Mouse (Mus musculus) megakaryocyte, embryonic 14.5 days (primary cell): Measurements from ENCODE around the gene Pdss2.

Experiments
- FLI1 ChIP-seq: IDR thresholded peaks from 2 replicates; pipeline ENCODE4 v1.6.1; 2012; ENCODE audit warnings: low read length, inconsistent platforms, mixed read lengths
- GATA1 ChIP-seq: IDR thresholded peaks from 3 replicates; pipeline ENCODE4 v1.6.1; 2012; ENCODE audit warnings: mixed read lengths, low read length, inconsistent platforms, borderline replicate concordance

- TF ChIP-seq GATA1: no peak
- no peak for TF ChIP-seq FLI1
Measured at GRCm38 (mm10) chr10:43392921-43393320, 171.6 kb downstream of the Pdss2 start.
